Mouse (Mus musculus) CH12.LX (cell line): Measurements from ENCODE around the gene Cd300a.

Experiments used
- CHD2 ChIP-seq: IDR thresholded peaks from 2 replicates; pipeline ENCODE4 v1.6.1; 2011; ENCODE audit warnings: low read length, improper control_type of control experiment
- CTCF ChIP-seq, 2 experiments: IDR thresholded peaks in 1 of 2; conservative IDR thresholded peaks in 1 of 2; 2 replicates each; pipeline ENCODE4 v1.5.1; 2011 to 2012; ENCODE audit warnings: low read depth in 2 of 2, low read length in 2 of 2, improper control_type of control experiment in 1 of 2, inconsistent platforms in 1 of 2, mild to moderate bottlenecking in 1 of 2, moderate library complexity in 1 of 2
- ELF1 ChIP-seq: IDR thresholded peaks from 2 replicates; pipeline ENCODE4 v1.6.1; 2014; ENCODE audit warnings: low read depth, mild to moderate bottlenecking, inconsistent platforms, low read length, improper control_type of control experiment
- EP300 ChIP-seq: IDR thresholded peaks from 2 replicates; pipeline ENCODE4 v1.6.1; 2011; ENCODE audit warnings: low read length, improper control_type of control experiment
- ETS1 ChIP-seq: conservative IDR thresholded peaks from 2 replicates; pipeline ENCODE4 v1.6.1; 2012; ENCODE audit warnings: low read depth, mild to moderate bottlenecking, inconsistent platforms, low read length, improper control_type of control experiment, moderate library complexity
- HCFC1 ChIP-seq: IDR thresholded peaks from 2 replicates; pipeline ENCODE4 v1.6.1; 2012; ENCODE audit warnings: low read depth, mild to moderate bottlenecking, inconsistent platforms, low read length, improper control_type of control experiment
- KAT2A ChIP-seq: IDR thresholded peaks from 2 replicates; pipeline ENCODE4 v1.6.1; 2012; ENCODE audit warnings: low read length, improper control_type of control experiment, inconsistent platforms; ENCODE audit not compliant: insufficient replicate concordance
- MAFK ChIP-seq: IDR thresholded peaks from 2 replicates; pipeline ENCODE4 v1.6.1; 2011; ENCODE audit warnings: low read length, improper control_type of control experiment; ENCODE audit not compliant: insufficient replicate concordance
- NRF1 ChIP-seq: IDR thresholded peaks from 2 replicates; pipeline ENCODE4 v1.6.1; 2014; ENCODE audit warnings: low read depth, mild to moderate bottlenecking, inconsistent platforms, low read length, improper control_type of control experiment, moderate library complexity
- POLR2A ChIP-seq: IDR thresholded peaks from 2 replicates; pipeline ENCODE4 v1.6.1; 2011; ENCODE audit warnings: low read depth, mild to moderate bottlenecking, improper control_type of control experiment, low read length
- UBTF ChIP-seq: IDR thresholded peaks from 2 replicates; pipeline ENCODE4 v1.6.1; 2012; ENCODE audit warnings: low read depth, mild to moderate bottlenecking, inconsistent platforms, low read length, improper control_type of control experiment, moderate library complexity
- USF1 ChIP-seq: IDR thresholded peaks from 2 replicates; pipeline ENCODE4 v1.6.1; 2014; ENCODE audit warnings: low read depth, mild to moderate bottlenecking, inconsistent platforms, low read length, improper control_type of control experiment
- USF2 ChIP-seq: conservative IDR thresholded peaks from 2 replicates; pipeline ENCODE4 v1.6.1; 2011; ENCODE audit warnings: low read depth, low read length, improper control_type of control experiment
- ZC3H11A ChIP-seq: IDR thresholded peaks from 2 replicates; pipeline ENCODE4 v1.6.1; 2012; ENCODE audit warnings: low read depth, mild to moderate bottlenecking, inconsistent platforms, low read length, improper control_type of control experiment

DNA sequence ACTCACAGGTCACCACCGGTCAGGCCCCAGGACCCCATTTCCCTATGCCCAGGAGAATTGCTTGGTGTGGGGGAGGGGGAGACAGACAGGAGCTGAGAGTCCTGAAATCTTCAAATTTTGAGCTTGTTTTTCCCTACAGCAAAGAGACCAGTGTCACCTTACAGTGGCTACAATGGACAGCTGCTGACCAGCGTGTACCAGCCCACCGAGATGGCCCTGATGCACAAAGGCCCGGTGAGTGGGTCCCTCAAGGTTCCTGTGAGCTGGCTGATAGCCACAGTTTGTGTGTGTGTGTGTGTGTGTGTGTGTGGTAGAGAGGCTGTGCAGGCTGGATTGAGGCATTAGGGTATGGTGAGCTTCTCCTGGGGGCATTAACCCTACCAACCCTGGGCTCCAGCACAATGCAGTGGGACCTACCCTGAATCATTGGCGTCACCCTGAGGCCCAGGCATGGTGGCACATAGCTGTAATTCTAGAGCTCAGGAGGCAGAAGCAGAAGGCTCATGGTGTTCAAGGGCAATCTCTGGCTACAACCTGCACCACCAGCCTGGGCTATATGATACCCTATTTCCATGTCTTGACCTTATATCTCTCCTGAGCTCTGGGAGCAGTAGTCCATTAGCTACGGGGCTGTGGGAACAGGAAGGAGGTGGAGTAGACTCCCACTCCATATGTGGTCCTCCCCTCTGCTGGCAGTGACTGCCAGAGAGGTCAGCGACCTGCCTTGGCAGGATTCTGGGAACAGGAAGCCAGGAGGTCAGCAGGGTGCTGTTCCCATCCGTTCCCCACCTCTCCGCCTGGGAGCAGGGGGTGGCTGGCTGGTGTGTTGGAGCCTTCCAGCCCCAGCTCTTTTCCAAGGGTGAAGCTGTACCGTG lies 23.1 kb upstream of the Cd300a start:
- TF ChIP-seq HCFC1 (no peak), POLR2A (no peak), KAT2A (no peak), CTCF (conservative IDR thresholded peaks at IDR 0.05 in 1 of 2, IDR thresholded peaks at IDR 0.05 in 1 of 2; ENCODE audit: low read depth in 2 of 2, low read length in 2 of 2) (no peak), UBTF (no peak), ELF1 (no peak), EP300 (no peak), MAFK (no peak), ZC3H11A (no peak), CHD2 (no peak), NRF1 (no peak), ETS1 (no peak), USF1 (no peak), USF2 (no peak)
